In the genomic region with DNA sequence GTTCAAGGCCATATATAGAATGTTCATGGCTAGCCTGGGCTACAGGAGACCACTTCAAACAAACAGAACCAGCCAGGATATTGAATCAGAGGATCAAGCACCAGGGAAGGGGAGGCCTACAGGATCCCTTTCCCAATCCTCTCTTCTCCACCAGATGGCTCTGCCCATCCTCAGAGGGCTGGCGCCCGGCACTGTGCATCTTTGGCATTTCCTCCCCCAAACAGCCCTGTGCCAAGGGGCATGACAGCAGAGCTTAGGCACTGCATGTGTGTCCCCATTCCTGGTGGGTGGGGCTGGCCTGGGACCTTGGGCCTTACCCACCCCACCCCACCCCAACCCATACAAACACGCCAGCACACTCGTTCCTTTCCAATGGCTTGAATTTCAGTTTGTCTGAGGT, we compare ENCODE assay signal across 8 mouse cellular contexts. TPM values are rescaled to one million over a fixed set of nuclear protein-coding genes. Genes with fewer than 3 reads are reported as not detected.
DNase-seq lines count a peak whose midpoint lies in the region; ATAC-seq and TF ChIP-seq lines count a peak whose summit lies in the region.

No protein-coding gene starts in this region.

- no peak overlapping the region for H3K4me2 ChIP-seq in embryonic facial prominence, embryonic 14.5 days (ENCODE audit: low read depth, low read length)
- no peak overlapping the region for H3K4me2 ChIP-seq in lung, embryonic 15.5 days

- H3K27me3 ChIP-seq in embryonic facial prominence, embryonic 14.5 days (replicated peaks; ENCODE audit: control insufficient read depth, insufficient read depth, low read length) = no peaks in the 10 kb centered on the region
- H3K27me3 ChIP-seq in lung, embryonic 15.5 days = no peaks in the 10 kb centered on the region
- H3K27me3 ChIP-seq in thymus, adult 2 months (ENCODE audit: control insufficient read depth, insufficient read depth, low read length) = no peaks in the 10 kb centered on the region

- peak; percentile 7 for DNase-seq in cerebellum, adult 11-12 months
- no peak for DNase-seq in cerebellum, adult 9-10 months
- peak; percentile 33 to 52 for DNase-seq in layer of hippocampus, postnatal 10 days (ENCODE audit: low spot score in 2 of 2)
- DNase-seq in layer of hippocampus, adult 9-10 months (ENCODE audit: low spot score) = no peak
- no peak for DNase-seq in embryonic facial prominence, embryonic 14.5 days (ENCODE audit: low spot score)
- DNase-seq in thymus, adult 2 months = no peak
- no peak for DNase-seq in spleen, postnatal 4 days (ENCODE audit: low spot score in 2 of 2)

- H3K27ac ChIP-seq in embryonic facial prominence, embryonic 14.5 days (replicated peaks; ENCODE audit: low read depth, low read length) = peak overlapping the region; percentile 52
- H3K27ac ChIP-seq in lung, embryonic 15.5 days = peak overlapping the region; percentile 14; the same call in 1 of the 2 replicates
- no peak overlapping the region for H3K27ac ChIP-seq in thymus, adult 2 months (ENCODE audit: control insufficient read depth, insufficient read depth, low read length)

- no peak for TF ChIP-seq POLR2A in thymus, adult 2 months (IDR thresholded peaks at IDR 0.05; ENCODE audit: control insufficient read depth, extremely low read depth, insufficient read depth, low read length, poor library complexity)

- TF ChIP-seq CTCF in thymus, adult 2 months (IDR thresholded peaks at IDR 0.05; ENCODE audit: borderline replicate concordance, control insufficient read depth, extremely low read depth, insufficient read depth, low read length, poor library complexity) = no peak

- ATAC-seq in embryonic facial prominence, embryonic 14.5 days (ENCODE audit: low read depth) = 0 out of 2 replicates have a peak, but pooled peaks have one; percentile 44
- no peak for ATAC-seq in lung, embryonic 15.5 days (ENCODE audit: borderline replicate concordance, extremely low read depth, low FRiP score, low TSS enrichment)

- peaks cover 47% of the 10 kb centered on the region for H3K36me3 ChIP-seq in embryonic facial prominence, embryonic 14.5 days (ENCODE audit: control insufficient read depth, insufficient read depth, low read length)
- H3K36me3 ChIP-seq in lung, embryonic 15.5 days = peaks cover 53% of the 10 kb centered on the region
- no peaks in the 10 kb centered on the region for H3K36me3 ChIP-seq in thymus, adult 2 months (ENCODE audit: control insufficient read depth, insufficient read depth, low read length)

- H3K4me1 ChIP-seq in embryonic facial prominence, embryonic 14.5 days (ENCODE audit: control insufficient read depth, insufficient read depth, low read length) = peaks cover 17% of the 10 kb centered on the region
- peaks cover 37% of the 10 kb centered on the region for H3K4me1 ChIP-seq in lung, embryonic 15.5 days
- H3K4me1 ChIP-seq in thymus, adult 2 months (replicated peaks; ENCODE audit: control insufficient read depth, insufficient read depth, low read length) = no peaks in the 10 kb centered on the region

- WGBS in embryonic facial prominence, embryonic 14.5 days = 63% methylated on average over 4 of the region's 4 CpGs
- 57% methylated on average over 4 of the region's 4 CpGs for WGBS in lung, embryonic 15.5 days
- 80% methylated on average over 4 of the region's 4 CpGs for WGBS in thymus, adult 2 months

- no peaks in the 10 kb centered on the region for H3K9me3 ChIP-seq in embryonic facial prominence, embryonic 14.5 days (ENCODE audit: control insufficient read depth, low read length)
- H3K9me3 ChIP-seq in lung, embryonic 15.5 days = no peaks in the 10 kb centered on the region

- no peak overlapping the region; the same call in 1 of the 2 replicates for H3K9ac ChIP-seq in embryonic facial prominence, embryonic 14.5 days (ENCODE audit: low read depth, low read length)
- no peak overlapping the region for H3K9ac ChIP-seq in lung, embryonic 15.5 days

- H3K4me3 ChIP-seq in embryonic facial prominence, embryonic 14.5 days (ENCODE audit: low read depth, low read length) = no peak overlapping the region
- H3K4me3 ChIP-seq in lung, embryonic 15.5 days = no peak overlapping the region
- H3K4me3 ChIP-seq in thymus, adult 2 months (ENCODE audit: control insufficient read depth, insufficient read depth, low read length) = no peak overlapping the region

RNA-seq across cellular contexts. Expression of a gene that starts 24.4 kb away (rescaled TPM):
- 1 to 10 TPM; 1.7 to 3.7 TPM for total RNA-seq in layer of hippocampus, postnatal 10 days (2021)
- 7.9 and 8.8 TPM in 2 replicates for polyA plus RNA-seq in embryonic facial prominence, embryonic 14.5 days (2014; fragmentation: Nextera tagmentation; extraction: Ambion mirVana)
- polyA plus RNA-seq in lung, embryonic 15.5 days (2015; fragmentation: Nextera tagmentation; extraction: Ambion mirVana) = 13.2 and 14.1 TPM in 2 replicates
- polyA plus RNA-seq in thymus, adult 2 months (2012; rRNA removed) = 6.5 and 8.0 TPM in 2 replicates

Comparison
In these comparisons a context has a peak if more than half of its experiments do, and no peak if none do; other contexts are left out.
1. DNase-seq: peak in cerebellum, adult 11-12 months (single experiment) and layer of hippocampus, postnatal 10 days (2 of 2); none in cerebellum, adult 9-10 months (single experiment), layer of hippocampus, adult 9-10 months (single experiment), embryonic facial prominence, embryonic 14.5 days (single experiment), thymus, adult 2 months (single experiment) and spleen, postnatal 4 days (0 of 2).